Mouse (Mus musculus): ENCODE results near the gene Abcf1.

DNA sequence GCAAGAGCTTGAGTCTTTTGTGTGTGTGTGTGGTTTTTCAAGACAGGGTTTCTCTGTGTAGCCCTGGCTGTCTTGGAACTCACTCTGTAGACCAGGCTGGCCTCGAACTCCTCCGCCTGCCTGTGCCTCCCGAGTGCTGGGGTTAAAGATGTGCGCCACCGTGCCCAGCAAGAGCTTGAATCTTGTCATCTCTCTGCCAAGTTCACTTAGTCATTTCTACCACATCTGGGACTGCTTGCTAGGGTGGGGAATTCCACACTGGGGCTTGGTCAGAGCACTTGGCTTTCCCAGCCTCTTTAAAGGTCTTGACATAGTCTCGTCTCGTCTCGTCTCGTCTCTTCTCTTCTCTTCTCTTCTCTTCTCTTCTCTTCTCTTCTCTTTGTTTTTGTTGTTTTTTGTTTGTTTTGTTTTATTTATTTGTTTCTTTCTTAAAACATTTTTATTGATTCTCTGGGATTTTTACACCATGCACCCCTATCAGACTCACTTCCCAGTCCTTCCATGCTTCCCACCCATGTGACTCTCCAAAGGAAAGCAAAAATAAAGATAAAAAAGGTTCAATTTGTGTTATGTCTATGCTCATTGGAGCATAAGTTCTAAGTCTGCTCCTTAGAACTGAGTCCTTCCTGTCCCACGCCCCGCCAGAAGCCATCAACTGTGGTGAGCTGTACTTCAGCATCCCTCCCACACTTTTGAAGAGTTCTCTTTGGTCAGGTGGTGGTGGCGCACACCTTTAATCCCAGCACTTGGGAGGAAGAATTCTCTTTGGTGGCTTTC lies 31.7 kb upstream of the Abcf1 start:
- TF ChIP-seq POLR2A (IDR thresholded peaks at IDR 0.05; ENCODE audit: control insufficient read depth in 1 of 2, insufficient read depth in 1 of 2, low read depth in 1 of 2, low read length in 2 of 2, poor library complexity in 1 of 2) (no peak), CTCF (IDR thresholded peaks at IDR 0.05 in 2 of 3, conservative IDR thresholded peaks at IDR 0.05 in 1 of 3; ENCODE audit: control insufficient read depth in 1 of 3, insufficient read depth in 1 of 3, low read depth in 2 of 3, low read length in 3 of 3, poor library complexity in 1 of 3, severe bottlenecking in 1 of 3) (no peak), CHD2 (IDR thresholded peaks at IDR 0.05; ENCODE audit: low read length) (no peak), ZMIZ1 (IDR thresholded peaks at IDR 0.05; ENCODE audit: low read depth, low read length) (no peak), RAD21 (IDR thresholded peaks at IDR 0.05; ENCODE audit: low read depth, low read length) (no peak), MAZ (IDR thresholded peaks at IDR 0.05; ENCODE audit: low read depth, low read length) (no peak), MAX (IDR thresholded peaks at IDR 0.05; ENCODE audit: low read length) (peak; percentile 60), E2F4 (IDR thresholded peaks at IDR 0.05; ENCODE audit: borderline replicate concordance, low read depth, low read length) (no peak), NRF1 (IDR thresholded peaks at IDR 0.05; ENCODE audit: insufficient read depth, low read depth, low read length, poor library complexity, severe bottlenecking) (no peak), TAL1 (IDR thresholded peaks at IDR 0.05; ENCODE audit: low read length) (no peak), ELF1 (IDR thresholded peaks at IDR 0.05; ENCODE audit: low read depth, low read length) (no peak), CHD1 (IDR thresholded peaks at IDR 0.05; ENCODE audit: low read depth, low read length) (no peak), UBTF (IDR thresholded peaks at IDR 0.05; ENCODE audit: borderline replicate concordance, insufficient read depth, low read depth, low read length) (no peak), NELFE (IDR thresholded peaks at IDR 0.05; ENCODE audit: low read depth, low read length) (no peak)

All from MEL (cell line).